Mouse (Mus musculus) MEL (cell line): Measurements from ENCODE around the gene Pspc1.
A peak's percentile ranks its signal among the peaks of the same experiment; 100 is the strongest.

Experiments
- CTCF ChIP-seq, 3 experiments: IDR thresholded peaks in 2 of 3; conservative IDR thresholded peaks in 1 of 3; 2 replicates each; pipeline ENCODE4 v1.5.1; 2011 to 2012; ENCODE audit warnings: low read length in 3 of 3, low read depth in 2 of 3, mild to moderate bottlenecking in 2 of 3, improper control_type of control experiment in 1 of 3, inconsistent platforms in 1 of 3, mixed read lengths in 1 of 3, moderate library complexity in 1 of 3; ENCODE audit not compliant: control insufficient read depth in 1 of 3, insufficient read depth in 1 of 3, poor library complexity in 1 of 3, severe bottlenecking in 1 of 3
- ELF1 ChIP-seq: IDR thresholded peaks from 2 replicates; pipeline ENCODE4 v1.6.1; 2014; ENCODE audit warnings: low read depth, mild to moderate bottlenecking, inconsistent platforms, low read length, improper control_type of control experiment, moderate library complexity
- EP300 ChIP-seq, 2 experiments: IDR thresholded peaks; 2 replicates each; pipeline ENCODE4 v1.6.1; 2011; ENCODE audit warnings: improper control_type of control experiment in 2 of 2, low read length in 2 of 2, low read depth in 1 of 2, mild to moderate bottlenecking in 1 of 2
- MEF2A ChIP-seq: IDR thresholded peaks from 2 replicates; pipeline ENCODE4 v1.6.1; 2014; ENCODE audit warnings: low read depth, mild to moderate bottlenecking, inconsistent platforms, low read length, improper control_type of control experiment; ENCODE audit not compliant: poor library complexity, insufficient replicate concordance, severe bottlenecking; ENCODE audit errors: extremely low read depth
- MYB ChIP-seq: IDR thresholded peaks from 2 replicates; pipeline ENCODE4 v1.6.1; 2011; ENCODE audit warnings: mild to moderate bottlenecking, low read depth, low read length, improper control_type of control experiment
- POLR2A ChIP-seq, 2 experiments: IDR thresholded peaks; 2 replicates each; pipeline ENCODE4 v1.6.1; 2011 to 2012; ENCODE audit warnings: low read length in 2 of 2, mild to moderate bottlenecking in 2 of 2, control low read depth in 1 of 2, improper control_type of control experiment in 1 of 2, low read depth in 1 of 2, moderate library complexity in 1 of 2; ENCODE audit not compliant: control insufficient read depth in 1 of 2, insufficient read depth in 1 of 2, poor library complexity in 1 of 2

DNA sequence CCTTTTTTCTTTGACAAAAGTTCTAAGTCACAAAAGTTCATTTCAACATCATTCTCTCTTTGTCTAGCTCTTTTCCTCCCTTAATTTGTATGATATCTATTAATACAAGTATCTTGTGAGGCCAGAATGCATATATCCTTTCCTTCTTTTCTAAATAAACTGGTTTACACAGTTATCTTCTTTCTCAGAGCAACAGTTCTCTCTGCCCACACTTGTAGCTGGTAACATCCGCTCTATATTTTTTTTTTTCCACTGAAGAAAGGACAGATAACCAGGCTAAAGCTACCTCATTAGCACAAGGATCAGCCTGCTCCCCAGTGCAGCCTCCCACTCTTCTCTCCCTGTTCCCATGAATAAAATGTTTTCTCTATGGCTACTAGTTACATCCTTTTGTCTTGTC, 6.5 kb upstream of the Pspc1 start:
- TF ChIP-seq MEF2A, result no peak
- TF ChIP-seq CTCF (IDR thresholded peaks at IDR 0.05 in 2 of 3, conservative IDR thresholded peaks at IDR 0.05 in 1 of 3; ENCODE audit: control insufficient read depth in 1 of 3, insufficient read depth in 1 of 3, low read depth in 2 of 3, low read length in 3 of 3, poor library complexity in 1 of 3, severe bottlenecking in 1 of 3), result no peak
- 0 out of 2 replicates have a peak, but pooled peaks have one; percentile 23 for TF ChIP-seq MYB
- no peak for TF ChIP-seq POLR2A (IDR thresholded peaks at IDR 0.05; ENCODE audit: control insufficient read depth in 1 of 2, insufficient read depth in 1 of 2, low read depth in 1 of 2, low read length in 2 of 2, poor library complexity in 1 of 2)
- peak; percentile 81 to 90 for TF ChIP-seq EP300 (IDR thresholded peaks at IDR 0.05; ENCODE audit: low read depth in 1 of 2, low read length in 2 of 2)
- no peak for TF ChIP-seq ELF1
